Mouse (Mus musculus) spleen, adult 2 months (tissue): ENCODE results near the gene Mapk8ip2.

ENCODE experiments used
- CTCF ChIP-seq: fragments of 200-500 bp; IDR thresholded peaks from 2 replicates; pipeline ENCODE4 v1.5.1; 2011; ENCODE audit warnings: mild to moderate bottlenecking, inconsistent platforms; ENCODE audit not compliant: insufficient read depth, insufficient read length, insufficient replicate concordance; ENCODE audit errors: extremely low read depth
- POLR2A ChIP-seq: fragments of 200-500 bp; IDR thresholded peaks from 2 replicates; pipeline ENCODE4 v1.6.1; 2011; ENCODE audit warnings: low read depth, low read length, inconsistent platforms

DNA sequence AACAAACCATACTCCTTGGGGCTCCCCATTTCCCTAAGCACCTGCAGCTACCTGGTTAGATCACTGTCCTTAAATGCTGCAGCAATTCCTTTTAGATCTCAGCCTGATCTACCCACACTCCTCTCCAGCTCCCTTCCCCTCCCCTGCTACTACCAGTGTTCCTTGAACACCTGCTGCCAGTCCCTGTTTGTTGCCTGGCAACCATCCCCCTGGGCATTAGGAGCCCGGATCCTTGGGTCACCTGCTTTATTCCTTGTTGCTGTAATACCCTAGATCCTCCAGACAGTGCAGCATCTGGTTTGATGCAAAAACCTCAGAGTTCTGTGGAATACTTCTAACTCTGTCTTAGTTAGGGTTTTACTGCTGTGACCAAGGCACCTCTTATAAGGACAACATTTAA lies 11.3 kb downstream of the Mapk8ip2 start:
- TF ChIP-seq POLR2A (no peak), CTCF (no peak)
